ENCODE assay signal across 9 mouse cellular contexts in the genomic region with DNA sequence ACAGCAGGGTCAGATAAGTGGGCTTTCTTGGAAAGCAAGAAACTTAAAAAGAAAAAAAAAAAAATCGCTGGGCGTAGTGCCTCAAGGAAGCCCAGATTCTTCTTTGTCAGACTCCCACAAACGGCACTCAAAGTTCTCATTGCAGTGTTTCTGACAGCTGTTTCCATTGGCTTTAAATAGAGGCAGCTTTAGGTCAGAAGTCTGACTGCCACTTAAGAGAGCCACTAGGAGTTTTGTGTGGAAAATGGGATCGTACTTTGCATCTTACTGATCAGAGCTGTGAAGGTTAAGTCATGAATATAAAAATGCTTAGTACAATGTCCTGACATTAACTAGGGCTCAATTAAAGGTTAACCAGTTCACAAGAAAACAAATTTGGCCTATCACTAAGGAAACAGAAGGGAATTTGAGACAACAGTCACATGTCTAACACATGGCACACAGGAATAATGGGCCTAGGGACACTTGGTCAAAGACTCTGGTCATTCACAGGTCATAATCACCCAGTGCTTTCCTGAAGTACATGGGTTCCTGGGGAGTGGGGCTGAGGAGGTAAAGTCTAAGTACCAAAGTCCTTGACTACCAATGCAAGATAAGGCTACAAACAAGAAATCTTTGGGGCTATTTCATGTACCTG. TPM values are rescaled to one million over a fixed set of nuclear protein-coding genes. Genes with fewer than 3 reads are reported as not detected.
DNase-seq lines count a peak whose midpoint lies in the region; ATAC-seq and TF ChIP-seq lines count a peak whose summit lies in the region.
"Had no signal": no experiment of that assay in that cellular context is flagged by ENCODE, and none has a peak within 500 bp of the region (broad histone marks: within the 10 kb centered on the region; RNA-seq: fewer than 3 reads in every experiment).

No protein-coding gene starts in this region.

- peak overlapping the region; percentile 19; the same call in 1 of the 2 replicates for H3K4me2 ChIP-seq in forebrain, embryonic 11.5 days (ENCODE audit: low read depth, low read length, severe bottlenecking)
- H3K4me2 ChIP-seq in intestine, embryonic 16.5 days (ENCODE audit: low read depth, low read length): no peak overlapping the region
- H3K4me2 ChIP-seq in myocyte (ENCODE audit: low read depth): peak overlapping the region; percentile 92
- H3K4me2 ChIP-seq: lung, embryonic 15.5 days had no signal

- H3K4me3 ChIP-seq in heart, adult 2 months: no peak overlapping the region
- H3K4me3 ChIP-seq in forebrain, embryonic 11.5 days (ENCODE audit: low read depth, low read length): no peak overlapping the region
- no peak overlapping the region for H3K4me3 ChIP-seq in intestine, embryonic 16.5 days (ENCODE audit: low read length)
- no peak overlapping the region for H3K4me3 ChIP-seq in myocyte
- H3K4me3 ChIP-seq: lung, embryonic 15.5 days had no signal

- H3K36me3 ChIP-seq in heart, adult 2 months (ENCODE audit: control insufficient read depth, insufficient read depth, low read length): peaks cover 66% of the 10 kb centered on the region
- H3K36me3 ChIP-seq in forebrain, embryonic 11.5 days (ENCODE audit: control insufficient read depth, insufficient read depth, low read length): peaks cover 7% of the 10 kb centered on the region; the same call in 1 of the 2 replicates
- H3K36me3 ChIP-seq in intestine, embryonic 16.5 days (ENCODE audit: control insufficient read depth, insufficient read depth, low read length): no peaks in the 10 kb centered on the region
- peaks cover 8% of the 10 kb centered on the region for H3K36me3 ChIP-seq in myocyte (ENCODE audit: control insufficient read depth, insufficient read depth)

- ATAC-seq in forebrain, embryonic 11.5 days (replicated peaks; ENCODE audit: low FRiP score): no peak
- ATAC-seq in intestine, embryonic 16.5 days: peak; percentile 54

- WGBS in heart, adult 2 months: 24% methylated on average over 4 of the region's 4 CpGs
- 14% methylated on average over 4 of the region's 4 CpGs for WGBS in forebrain, embryonic 11.5 days
- 44% methylated on average over 4 of the region's 4 CpGs for WGBS in intestine, embryonic 16.5 days

- no peak for TF ChIP-seq EP300 in heart, adult 2 months (IDR thresholded peaks at IDR 0.05; ENCODE audit: insufficient read depth, low read depth, low read length)

- H3K9me3 ChIP-seq in forebrain, embryonic 11.5 days (ENCODE audit: control insufficient read depth, low read length): no peaks in the 10 kb centered on the region
- H3K9me3 ChIP-seq in intestine, embryonic 16.5 days (ENCODE audit: control insufficient read depth, low read length): no peaks in the 10 kb centered on the region
- H3K9me3 ChIP-seq: lung, embryonic 15.5 days had no signal

- H3ac ChIP-seq in myocyte (ENCODE audit: control insufficient read depth, insufficient read length): no peak overlapping the region

- no peak for DNase-seq in heart, adult 2 months
- DNase-seq in heart, postnatal 25 days (ENCODE audit: low spot score): no peak
- no peak for DNase-seq in forebrain, embryonic 11.5 days (ENCODE audit: low spot score)
- DNase-seq in right cerebral cortex, postnatal 14 days: no peak
- no peak for DNase-seq in testis, postnatal 10 days (ENCODE audit: low spot score)
- no peak for DNase-seq in ovary, postnatal 10 days (ENCODE audit: low spot score)

- H3K9ac ChIP-seq in heart, adult 2 months (ENCODE audit: low read depth, low read length): no peak overlapping the region
- H3K9ac ChIP-seq in forebrain, embryonic 11.5 days (ENCODE audit: low read length): no peak overlapping the region; the same call in 1 of the 2 replicates
- H3K9ac ChIP-seq in intestine, embryonic 16.5 days (ENCODE audit: low read depth, low read length): no peak overlapping the region
- H3K9ac ChIP-seq: lung, embryonic 15.5 days had no signal

- TF ChIP-seq CTCF in heart, adult 2 months (IDR thresholded peaks at IDR 0.05): no peak

- H3K79me2 ChIP-seq in heart, adult 2 months (replicated peaks; ENCODE audit: control insufficient read depth, insufficient read depth, low read length): peaks cover 4% of the 10 kb centered on the region; the same call in 1 of the 2 replicates
- peaks cover 70% of the 10 kb centered on the region for H3K79me2 ChIP-seq in myocyte (ENCODE audit: control insufficient read depth, insufficient read depth)

- TF ChIP-seq POLR2A in heart, adult 2 months (IDR thresholded peaks at IDR 0.05; ENCODE audit: insufficient read depth, low read depth, low read length): no peak
- no peak for TF ChIP-seq POLR2A in myocyte (IDR thresholded peaks at IDR 0.05; ENCODE audit: insufficient read length, low read depth)

- no peaks in the 10 kb centered on the region for H3K27me3 ChIP-seq in heart, adult 2 months (ENCODE audit: control insufficient read depth, insufficient read depth, low read length)
- no peaks in the 10 kb centered on the region for H3K27me3 ChIP-seq in forebrain, embryonic 11.5 days (ENCODE audit: control insufficient read depth, insufficient read depth, low read length)
- no peaks in the 10 kb centered on the region for H3K27me3 ChIP-seq in intestine, embryonic 16.5 days (replicated peaks; ENCODE audit: control insufficient read depth, insufficient read depth, low read length)
- H3K27me3 ChIP-seq in myocyte (ENCODE audit: control insufficient read depth, insufficient read depth, insufficient read length): no peaks in the 10 kb centered on the region
- H3K27me3 ChIP-seq: lung, embryonic 15.5 days had no signal

- H3K27ac ChIP-seq in heart, adult 2 months: peak overlapping the region; percentile 97
- H3K27ac ChIP-seq in forebrain, embryonic 11.5 days (ENCODE audit: low read depth, low read length): peak overlapping the region; percentile 84
- peak overlapping the region; percentile 53 for H3K27ac ChIP-seq in intestine, embryonic 16.5 days (ENCODE audit: low read length)

- peaks cover 56% of the 10 kb centered on the region for H3K4me1 ChIP-seq in heart, adult 2 months (ENCODE audit: control insufficient read depth, insufficient read depth, low read length)
- peaks cover 25% of the 10 kb centered on the region for H3K4me1 ChIP-seq in forebrain, embryonic 11.5 days (replicated peaks; ENCODE audit: control insufficient read depth, insufficient read depth, low read length)
- peaks cover 48% of the 10 kb centered on the region for H3K4me1 ChIP-seq in intestine, embryonic 16.5 days (ENCODE audit: control insufficient read depth, insufficient read depth, low read length)

- intact Hi-C loops in heart, adult 2 months (cut with DNase I): loop anchor here (5.0 kb wide), 3 partner anchors 58 to 243 kb away; no protein-coding TSS in a partner anchor
- intact Hi-C loops in heart, postnatal 25 days (cut with DNase I): loop anchor here (5.0 to 10.0 kb wide), 3 partner anchors 58 to 240 kb away; no protein-coding TSS in a partner anchor

TF ChIP-seq in myocyte, 11 proteins besides CTCF, POLR2A, EP300 and RAD21:
- TF ChIP-seq USF1 (IDR thresholded peaks at IDR 0.05; ENCODE audit: low read depth): no peak
- TF ChIP-seq MYOD1 (IDR thresholded peaks at IDR 0.05; ENCODE audit: control insufficient read depth in 1 of 3, insufficient read length in 2 of 3, low read depth in 2 of 3): peak in 1 of 3 experiments; percentile 31

RNA-seq across cellular contexts. Expression of a gene that starts 19.6 kb away (rescaled TPM):
- 10 to 100 TPM; 38.1 to 48.5 TPM for total RNA-seq in heart, adult 2 months (2021)
- 14.4 and 18.1 TPM in 2 replicates for polyA plus RNA-seq in heart, adult 2 months (2012; rRNA removed)
- total RNA-seq in heart, postnatal 25 days (2021): 10 to 100 TPM; 40.0 to 52.3 TPM
- polyA plus RNA-seq in forebrain, embryonic 11.5 days (2014; fragmentation: Nextera tagmentation; extraction: Ambion mirVana): 104 TPM in 2 replicates
- polyA plus RNA-seq in intestine, embryonic 16.5 days (2015; fragmentation: Nextera tagmentation; extraction: Ambion mirVana): 74.6 and 83.1 TPM in 2 replicates
- 9.0 TPM for polyA plus RNA-seq in myocyte (2012; fragmentation: generic; extraction: Trizol)
